Mouse (Mus musculus) megakaryocyte, embryonic 14.5 days (primary cell): ENCODE results near the gene Hdac8. TPM values are rescaled to one million over a fixed set of nuclear protein-coding genes. Genes with fewer than 3 reads are reported as not detected.

ENCODE experiments used
- H3K27me3 ChIP-seq: replicated peaks from 2 replicates; pipeline ENCODE3; 2012; ENCODE audit warnings: inconsistent platforms
- H3K36me3 ChIP-seq: replicated peaks from 2 replicates; pipeline ENCODE3; 2012; ENCODE audit warnings: low read length, inconsistent platforms, mixed read lengths
- H3K4me1 ChIP-seq: 2 replicates; pipeline ENCODE4 v1.6.1; 2012; ENCODE audit warnings: inconsistent platforms
- H3K4me3 ChIP-seq: replicated peaks from 2 replicates; pipeline ENCODE3; 2012; ENCODE audit warnings: moderate library complexity, mild to moderate bottlenecking, inconsistent platforms
- H3K9me3 ChIP-seq: 2 replicates; pipeline ENCODE4 v1.6.1; 2012; ENCODE audit warnings: inconsistent platforms
- FLI1 ChIP-seq: IDR thresholded peaks from 2 replicates; pipeline ENCODE4 v1.6.1; 2012; ENCODE audit warnings: low read length, inconsistent platforms, mixed read lengths
- GATA1 ChIP-seq: IDR thresholded peaks from 3 replicates; pipeline ENCODE4 v1.6.1; 2012; ENCODE audit warnings: mixed read lengths, low read length, inconsistent platforms, borderline replicate concordance
- polyA plus RNA-seq: library from polyadenylated mRNA; stranded (reverse); fragments of >175 nt; gene quantifications from 2 replicates; pipeline ENCODE4 v1.2.3, GENCODE M21; 2012; ENCODE audit warnings: low replicate concordance; ENCODE audit not compliant: insufficient read depth

Gene Hdac8
- polyA plus RNA-seq, 1 experiment, result 5.1 TPM

DNA sequence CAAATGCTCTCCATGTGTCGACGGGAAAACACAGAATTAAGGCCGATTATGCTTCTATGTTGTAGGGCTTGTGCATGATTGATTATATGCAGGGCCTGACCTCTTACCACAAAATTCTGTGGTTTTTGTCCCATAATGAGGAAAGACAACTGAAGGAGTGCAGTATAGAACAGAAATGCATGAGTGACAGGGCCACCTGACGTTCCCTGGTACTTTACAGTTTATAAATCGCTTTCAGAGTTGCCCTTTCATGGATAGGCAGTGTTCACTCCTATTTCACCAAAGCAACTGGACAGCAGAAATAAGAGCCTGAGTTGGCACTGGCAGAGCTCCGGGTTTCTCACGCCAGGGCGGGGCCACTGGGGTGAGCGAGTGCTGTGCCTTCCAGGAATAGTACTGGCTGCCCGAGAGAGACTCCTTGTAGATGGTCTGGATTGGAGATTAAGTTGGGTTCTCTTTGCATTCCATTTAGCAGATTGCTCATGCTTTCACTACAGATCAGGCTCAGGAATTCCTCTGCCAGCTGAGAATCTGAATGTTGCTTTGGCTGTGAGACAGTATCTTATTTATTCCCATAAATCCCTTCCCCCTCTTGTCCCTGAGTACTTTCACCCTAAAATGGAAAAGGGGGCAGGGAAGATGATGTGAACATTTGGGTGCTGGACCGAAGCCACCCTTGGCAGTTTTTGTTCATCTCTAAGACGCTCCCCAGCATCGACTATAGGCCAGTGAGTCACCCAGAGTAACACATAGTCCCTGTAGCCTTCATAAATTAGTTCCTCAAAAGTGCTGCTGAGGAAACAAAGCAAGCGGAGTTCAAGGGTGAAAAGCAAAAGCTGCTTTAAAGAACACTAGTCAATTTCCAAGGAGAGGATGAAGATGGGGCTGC, 155.1 kb downstream of the Hdac8 start:
- Histone ChIP-seq H3K27me3 (peaks cover 5% of the 10 kb centered on the region), H3K9me3 (no peaks in the 10 kb centered on the region), H3K4me3 (no peak overlapping the region), H3K4me1 (no peaks in the 10 kb centered on the region), H3K36me3 (no peaks in the 10 kb centered on the region)
- TF ChIP-seq FLI1, result no peak

DNA sequence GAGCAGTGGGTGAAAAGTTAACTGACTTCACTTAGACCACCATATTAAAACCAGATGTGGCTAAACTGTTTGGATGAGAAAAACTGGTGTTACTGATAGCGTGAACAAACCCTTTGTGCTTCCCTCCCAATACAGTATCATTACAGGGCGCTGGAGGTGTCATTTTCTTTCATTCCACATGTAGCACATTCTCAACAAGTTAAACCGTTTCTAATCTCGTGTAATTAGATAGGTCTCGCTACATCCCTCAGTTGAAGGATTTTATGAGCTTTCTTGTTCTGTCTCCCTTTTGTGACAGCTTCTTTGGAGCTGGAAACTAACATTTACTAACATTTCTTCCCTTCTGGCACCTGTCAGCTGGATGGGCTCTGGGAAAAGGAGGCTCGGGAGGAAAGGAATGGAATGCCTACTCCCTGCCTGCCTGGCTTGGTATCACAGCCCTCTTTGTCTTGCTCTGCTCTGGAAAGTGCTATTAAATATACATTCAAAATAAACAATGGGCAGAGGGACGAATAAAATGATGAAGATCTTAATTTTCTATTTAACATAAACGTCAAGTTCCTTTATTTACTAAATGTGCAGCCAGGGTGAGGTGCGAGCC, 156.2 kb downstream of the Hdac8 start:
- H3K4me1 ChIP-seq, result no peaks in the 10 kb centered on the region
- H3K9me3 ChIP-seq, result no peaks in the 10 kb centered on the region
- no peak for TF ChIP-seq GATA1
- no peak for TF ChIP-seq FLI1
- no peaks in the 10 kb centered on the region for H3K36me3 ChIP-seq
- peaks cover 6% of the 10 kb centered on the region for H3K27me3 ChIP-seq
- H3K4me3 ChIP-seq, result no peak overlapping the region

DNA sequence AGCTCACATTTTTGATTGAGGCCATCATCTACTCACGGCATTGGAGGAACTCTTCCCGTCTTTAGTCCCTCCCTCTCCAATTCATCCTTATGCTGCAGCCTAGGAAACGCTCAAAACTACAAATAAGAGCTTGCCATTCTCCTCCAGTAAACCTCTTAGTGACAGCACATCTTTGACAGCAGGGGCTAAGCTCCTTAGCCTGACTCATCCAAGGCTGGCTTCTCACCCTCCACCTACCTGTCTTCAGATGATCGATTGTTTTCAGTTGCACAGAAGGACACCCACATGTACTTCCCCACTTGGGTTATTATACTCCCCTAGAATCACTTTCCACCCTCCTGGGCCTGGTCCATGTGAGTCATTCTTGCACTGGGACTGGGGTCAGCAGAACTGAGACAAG, 163.5 kb downstream of the Hdac8 start:
- Histone ChIP-seq H3K4me1 (no peaks in the 10 kb centered on the region), H3K4me3 (no peak overlapping the region), H3K36me3 (no peaks in the 10 kb centered on the region), H3K27me3 (peaks cover 14% of the 10 kb centered on the region), H3K9me3 (no peaks in the 10 kb centered on the region)
- TF ChIP-seq GATA1, result no peak
- no peak for TF ChIP-seq FLI1

DNA sequence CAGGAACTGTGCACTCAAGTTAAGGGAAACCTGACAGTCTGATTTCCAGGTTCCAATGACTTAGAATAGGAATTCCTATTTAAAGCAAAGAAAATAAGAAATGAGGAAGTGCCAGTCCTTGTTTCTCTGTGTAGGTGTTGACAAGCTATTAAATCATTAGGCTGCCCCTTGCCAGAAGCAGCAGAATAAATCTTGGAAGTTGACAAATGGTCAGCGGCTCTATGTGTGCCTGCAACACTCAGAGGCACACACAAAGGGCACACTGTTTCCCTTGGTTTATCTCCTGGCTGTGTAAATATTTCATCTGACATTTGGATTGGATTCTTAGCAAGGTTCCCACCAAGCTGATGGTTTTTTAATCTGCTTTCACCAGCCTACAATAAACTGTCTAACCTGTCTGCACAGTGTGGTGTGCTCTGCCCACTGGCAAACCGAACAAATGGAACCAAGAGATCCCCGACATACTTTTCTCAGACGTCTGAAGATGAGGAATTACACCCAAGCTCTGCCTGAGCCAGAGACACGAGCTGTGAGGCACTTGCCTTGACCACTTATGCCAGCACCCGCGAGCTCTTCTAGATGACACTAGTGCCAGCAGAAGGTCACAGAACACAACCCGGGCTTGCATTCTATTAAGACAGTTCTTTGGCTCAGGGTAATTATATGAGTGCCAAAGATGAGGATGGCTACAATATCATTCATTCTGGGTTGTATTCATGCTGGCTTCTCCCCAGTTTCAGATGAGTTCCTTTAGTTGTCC, 165.6 kb downstream of the Hdac8 start:
- Histone ChIP-seq H3K36me3 (no peaks in the 10 kb centered on the region), H3K4me1 (no peaks in the 10 kb centered on the region), H3K9me3 (no peaks in the 10 kb centered on the region), H3K4me3 (no peak overlapping the region), H3K27me3 (peaks cover 10% of the 10 kb centered on the region)
- TF ChIP-seq FLI1, result no peak
- no peak for TF ChIP-seq GATA1

DNA sequence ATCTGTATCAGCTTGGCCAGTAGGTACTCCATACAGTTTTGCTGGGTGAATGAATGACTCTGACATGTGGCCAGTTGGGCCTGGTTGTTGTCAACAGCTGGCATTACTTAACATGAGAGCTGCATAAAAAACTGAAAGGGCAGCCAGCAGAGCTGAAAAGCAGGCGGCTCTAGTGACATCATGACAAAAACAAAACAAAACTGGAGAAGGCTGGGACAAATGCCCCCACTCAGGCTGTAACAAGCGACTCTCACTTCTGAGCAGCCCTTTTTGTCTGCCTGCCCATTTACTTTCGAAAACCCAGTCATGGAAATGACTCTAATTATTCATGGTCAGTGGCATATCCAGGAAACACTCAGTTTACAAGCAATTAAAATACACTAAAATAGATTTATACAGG, 185.5 kb downstream of the Hdac8 start:
- H3K36me3 ChIP-seq, result no peaks in the 10 kb centered on the region
- no peak for TF ChIP-seq FLI1
- TF ChIP-seq GATA1, result no peak
- H3K27me3 ChIP-seq, result peaks cover 8% of the 10 kb centered on the region
- no peaks in the 10 kb centered on the region for H3K4me1 ChIP-seq
- no peaks in the 10 kb centered on the region for H3K9me3 ChIP-seq
- H3K4me3 ChIP-seq, result no peak overlapping the region

DNA sequence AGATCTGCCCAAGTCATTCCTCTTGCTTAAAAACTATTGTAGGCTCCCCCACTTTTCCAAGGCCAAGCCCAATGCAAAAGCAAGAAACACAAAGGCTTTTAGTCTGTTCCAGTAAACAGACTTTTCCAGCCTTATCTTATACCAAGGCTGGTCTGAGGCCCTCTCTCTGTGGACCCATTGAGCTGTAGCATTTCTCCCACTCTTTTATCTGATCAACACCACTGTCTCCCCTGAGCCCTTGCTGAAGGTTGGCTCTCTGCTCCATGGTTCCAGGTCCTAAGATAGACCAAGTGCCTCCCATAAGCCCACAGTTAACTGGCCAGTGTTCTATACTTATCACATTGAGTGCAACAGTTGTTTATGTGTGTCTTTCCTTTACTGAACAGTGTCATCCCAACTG, 185.9 kb downstream of the Hdac8 start:
- Histone ChIP-seq H3K4me1 (no peaks in the 10 kb centered on the region), H3K27me3 (peaks cover 8% of the 10 kb centered on the region), H3K9me3 (no peaks in the 10 kb centered on the region), H3K36me3 (no peaks in the 10 kb centered on the region), H3K4me3 (no peak overlapping the region)
- TF ChIP-seq FLI1, result no peak
- no peak for TF ChIP-seq GATA1

DNA sequence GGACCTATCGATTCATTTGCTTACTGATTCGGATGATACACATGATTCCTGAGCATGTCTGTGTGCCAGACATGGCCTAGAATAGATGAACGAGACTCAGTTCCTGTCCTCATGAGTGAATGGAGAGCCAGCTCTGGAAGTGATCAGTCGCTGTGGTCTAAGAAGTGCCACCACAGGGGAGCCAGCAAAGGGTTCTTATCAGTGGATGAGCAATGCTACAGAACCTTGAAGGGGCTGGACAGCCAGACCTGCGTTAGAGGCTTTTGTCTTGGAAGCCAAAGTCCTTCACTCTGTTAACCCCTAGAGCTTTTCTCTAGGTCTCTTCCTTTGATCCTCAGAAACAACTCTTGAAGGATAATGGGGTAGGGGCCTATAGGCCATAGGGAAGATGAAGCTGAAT, 186.4 kb downstream of the Hdac8 start:
- Histone ChIP-seq H3K36me3 (no peaks in the 10 kb centered on the region), H3K27me3 (peaks cover 7% of the 10 kb centered on the region), H3K4me1 (no peaks in the 10 kb centered on the region), H3K4me3 (no peak overlapping the region), H3K9me3 (no peaks in the 10 kb centered on the region)
- TF ChIP-seq FLI1, result no peak
- no peak for TF ChIP-seq GATA1

DNA sequence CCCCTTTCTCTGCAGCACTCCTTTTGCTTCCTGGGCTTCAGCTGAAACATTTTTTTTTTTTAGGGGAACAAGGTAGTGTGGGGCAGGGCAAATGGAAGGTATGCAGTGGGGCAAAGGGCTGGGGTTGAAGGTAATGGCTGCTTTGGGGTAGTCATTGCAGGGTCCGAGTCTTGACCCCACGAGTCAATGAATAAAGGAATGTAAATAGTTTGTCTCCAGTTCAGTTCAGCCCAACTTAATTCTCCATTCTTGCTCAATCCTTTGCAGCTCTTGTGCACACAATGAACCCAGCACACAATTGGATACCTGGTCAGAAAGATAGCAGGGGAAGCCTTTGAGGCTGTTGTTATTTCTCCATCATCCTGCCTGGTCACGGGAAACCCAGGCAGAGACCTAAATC, 194.0 kb downstream of the Hdac8 start:
- H3K9me3 ChIP-seq, result no peaks in the 10 kb centered on the region
- TF ChIP-seq FLI1 (no peak), GATA1 (no peak)
- H3K4me1 ChIP-seq, result peaks cover 6% of the 10 kb centered on the region
- H3K27me3 ChIP-seq, result peaks cover 30% of the 10 kb centered on the region
- H3K36me3 ChIP-seq, result peaks cover 7% of the 10 kb centered on the region
- H3K4me3 ChIP-seq, result no peak overlapping the region

DNA sequence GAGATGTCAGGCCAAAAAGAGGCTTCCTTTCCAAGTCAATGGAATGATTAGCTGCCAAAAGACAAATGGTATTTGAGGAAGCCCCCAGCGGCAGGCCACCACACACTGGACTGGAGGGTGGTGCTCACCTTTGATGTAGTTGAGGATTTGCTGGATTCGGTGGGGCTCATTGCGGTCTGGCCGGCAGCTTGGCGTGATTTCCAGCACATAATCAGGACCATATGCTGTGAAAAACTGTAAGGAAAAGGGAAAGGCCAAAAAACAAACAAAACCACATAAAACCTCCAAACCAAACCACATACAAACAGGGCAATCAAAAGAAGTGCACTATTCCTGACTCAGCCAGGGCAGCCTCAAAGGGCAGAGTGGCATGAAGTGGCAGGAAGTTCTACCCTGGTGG, 197.6 kb downstream of the Hdac8 start:
- Histone ChIP-seq H3K9me3 (no peaks in the 10 kb centered on the region), H3K4me1 (peaks cover 6% of the 10 kb centered on the region), H3K36me3 (peaks cover 13% of the 10 kb centered on the region), H3K4me3 (no peak overlapping the region), H3K27me3 (peaks cover 33% of the 10 kb centered on the region)
- no peak for TF ChIP-seq GATA1
- no peak for TF ChIP-seq FLI1

DNA sequence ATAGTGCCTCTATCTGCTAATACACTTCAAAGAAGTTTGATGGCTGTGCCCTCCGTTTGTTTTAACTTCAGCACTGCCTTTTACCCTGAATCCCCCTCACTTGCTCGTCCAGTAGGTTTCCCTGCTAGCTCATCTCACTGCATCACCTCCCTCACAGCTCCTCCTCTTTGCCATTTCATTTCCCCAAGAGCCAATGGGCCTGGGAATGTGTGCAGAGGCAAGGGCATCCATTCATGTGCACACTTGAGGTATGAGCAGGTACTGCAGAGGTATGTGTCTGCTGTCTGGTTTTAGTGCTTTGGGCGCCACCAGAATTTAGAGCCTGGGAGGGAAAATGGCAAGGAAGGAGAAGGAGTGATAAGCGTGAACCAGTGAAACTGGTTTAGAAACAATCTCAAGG, 199.4 kb downstream of the Hdac8 start:
- Histone ChIP-seq H3K27me3 (peaks cover 27% of the 10 kb centered on the region), H3K9me3 (no peaks in the 10 kb centered on the region), H3K4me3 (no peak overlapping the region), H3K36me3 (peaks cover 15% of the 10 kb centered on the region), H3K4me1 (peaks cover 6% of the 10 kb centered on the region)
- TF ChIP-seq GATA1 (no peak), FLI1 (no peak)
